11 mouse cellular contexts compared by ENCODE assay signal in genomic region chr12:31998706-31999105, GRCm38 (mm10).
"Had no signal": no experiment of that assay in that cellular context is flagged by ENCODE, and none has a peak within 500 bp of the region (broad histone marks: within the 10 kb centered on the region; RNA-seq: fewer than 3 reads in every experiment).

No protein-coding gene starts in this region.

- H3K27me3 ChIP-seq: limb, embryonic 15.5 days; midbrain, embryonic 15.5 days had no signal

- H3K36me3 ChIP-seq: limb, embryonic 15.5 days; midbrain, embryonic 10.5 days; midbrain, embryonic 15.5 days had no signal

- H3K9me3 ChIP-seq: limb, embryonic 15.5 days; midbrain, embryonic 10.5 days; midbrain, embryonic 15.5 days had no signal

- H3K4me1 ChIP-seq: limb, embryonic 15.5 days; midbrain, embryonic 15.5 days had no signal

- H3K27ac ChIP-seq: layer of hippocampus, adult 2 months; limb, embryonic 15.5 days; midbrain, embryonic 10.5 days; midbrain, embryonic 15.5 days had no signal

- H3K4me3 ChIP-seq: layer of hippocampus, adult 2 months; limb, embryonic 15.5 days; midbrain, embryonic 10.5 days; midbrain, embryonic 15.5 days had no signal

- H3K4me2 ChIP-seq: limb, embryonic 15.5 days; midbrain, embryonic 15.5 days had no signal

- ATAC-seq: midbrain, embryonic 15.5 days had no signal

- H3K9ac ChIP-seq: limb, embryonic 15.5 days; midbrain, embryonic 15.5 days had no signal

- DNase-seq: kidney, adult 18-20 months; kidney, postnatal 10 days; kidney, postnatal 4 days; lung, adult 18-20 months; right cerebral cortex, adult 18-20 months; right cerebral cortex, postnatal 25 days; thymus, postnatal 36 days had no signal
